Mouse (Mus musculus): Measurements from ENCODE around the gene Hoxb4. TPM values are rescaled to one million over a fixed set of nuclear protein-coding genes. Genes with fewer than 3 reads are reported as not detected.

The Hoxb4 gene
- polyA plus RNA-seq, 1 experiment, result 19.5 TPM

GRCm38 (mm10) chr11:96349491-96350340, 31.6 kb downstream of the Hoxb4 start:
- DNase-seq (ENCODE audit: low read depth), result no peak

GRCm38 (mm10) chr11:96350341-96350624, 32.2 kb downstream of the Hoxb4 start, which contains the start of gene Hoxb2:
Hoxb2 (plus strand) TSS chr11:96350525.
- DNase-seq (ENCODE audit: low read depth), result no peak

GRCm38 (mm10) chr11:96350791-96351190, 32.7 kb downstream of the Hoxb4 start:
- no peak for DNase-seq (ENCODE audit: low read depth)

- no peak for DNase-seq (ENCODE audit: low read depth)
These were observed 33.2 kb downstream of the Hoxb4 start for GRCm38 (mm10) chr11:96351312-96351711.

GRCm38 (mm10) chr11:96351831-96352230, 33.8 kb downstream of the Hoxb4 start:
- DNase-seq (ENCODE audit: low read depth), result no peak

GRCm38 (mm10) chr11:96352691-96353521, 34.8 kb downstream of the Hoxb4 start:
- no peak for DNase-seq (ENCODE audit: low read depth)

- DNase-seq (ENCODE audit: low read depth), result no peak
These were observed 35.4 kb downstream of the Hoxb4 start for GRCm38 (mm10) chr11:96353522-96353841.

- DNase-seq (ENCODE audit: low read depth), result no peak
These were observed 35.9 kb downstream of the Hoxb4 start for GRCm38 (mm10) chr11:96353939-96354338.

GRCm38 (mm10) chr11:96354376-96354775, 36.3 kb downstream of the Hoxb4 start:
- DNase-seq (ENCODE audit: low read depth), result no peak

GRCm38 (mm10) chr11:96354801-96355311, 36.8 kb downstream of the Hoxb4 start:
- no peak for DNase-seq (ENCODE audit: low read depth)

GRCm38 (mm10) chr11:96363807-96364206, 45.7 kb downstream of the Hoxb4 start:
- no peak for DNase-seq (ENCODE audit: low read depth)

- no peak for DNase-seq (ENCODE audit: low read depth)
These were observed 47.5 kb downstream of the Hoxb4 start, which contains the start of gene Hoxb1 for GRCm38 (mm10) chr11:96365441-96366091. Hoxb1 (plus strand) TSS chr11:96365752.

GRCm38 (mm10) chr11:96366092-96367041, 48.3 kb downstream of the Hoxb4 start:
- DNase-seq (ENCODE audit: low read depth), result no peak

- no peak for DNase-seq (ENCODE audit: low read depth)
These were observed 49.1 kb downstream of the Hoxb4 start for GRCm38 (mm10) chr11:96367141-96367540.

- DNase-seq (ENCODE audit: low read depth), result no peak
These were observed 50.6 kb downstream of the Hoxb4 start for GRCm38 (mm10) chr11:96368686-96369085.

- DNase-seq (ENCODE audit: low read depth), result no peak
These were observed 51.1 kb downstream of the Hoxb4 start for GRCm38 (mm10) chr11:96369140-96369539.

Other genes with a start within 250 kb of the Hoxb4 start
- gene Atp5g1, start 242.6 kb upstream of the Hoxb4 start, polyA plus RNA-seq (2012; rRNA removed), result 603 and 668 TPM in 2 replicates
- gene Calcoco2, start 206.3 kb upstream of the Hoxb4 start, polyA plus RNA-seq (2012; rRNA removed), result 0.09 TPM in 1 of 2 replicates, not detected in the other
- 0.45 and 0.84 TPM in 2 replicates for gene Ttll6, start 184.5 kb upstream of the Hoxb4 start, polyA plus RNA-seq (2012; rRNA removed)
- gene Hoxb13, start 124.0 kb upstream of the Hoxb4 start, polyA plus RNA-seq (2012; rRNA removed), result 0.04 TPM in 1 of 2 replicates, not detected in the other
- 27.8 and 31.5 TPM in 2 replicates for gene Hoxb9, start 46.8 kb upstream of the Hoxb4 start, polyA plus RNA-seq (2012; rRNA removed)
- 137 and 237 TPM in 2 replicates for gene Hoxb8, start 36.4 kb upstream of the Hoxb4 start, polyA plus RNA-seq (2012; rRNA removed)
- 49.4 and 65.1 TPM in 2 replicates for gene Hoxb7, start 31.6 kb upstream of the Hoxb4 start, polyA plus RNA-seq (2012; rRNA removed)
- gene Hoxb6, start 25.8 kb upstream of the Hoxb4 start, polyA plus RNA-seq (2012; rRNA removed), result 153 and 221 TPM in 2 replicates
- 10.7 and 13.8 TPM in 2 replicates for gene Hoxb5, start 14.9 kb upstream of the Hoxb4 start, polyA plus RNA-seq (2012; rRNA removed)
- 20.1 and 26.4 TPM in 2 replicates for gene Hoxb3, start 5.1 kb downstream of the Hoxb4 start, polyA plus RNA-seq (2012; rRNA removed)
- gene Hoxb2, start 32.3 kb downstream of the Hoxb4 start, polyA plus RNA-seq (2012; rRNA removed), result 31.4 and 43.0 TPM in 2 replicates
- gene Hoxb1, start 47.5 kb downstream of the Hoxb4 start, polyA plus RNA-seq (2012; rRNA removed), result 0.92 and 1.0 TPM in 2 replicates
- 8.8 and 11.0 TPM in 2 replicates for gene Skap1, start 146.3 kb downstream of the Hoxb4 start, polyA plus RNA-seq (2012; rRNA removed)